Mouse (Mus musculus) central nervous system, embryonic 11.5 days (tissue): Measurements from ENCODE around the gene Arfgap3. TPM values are rescaled to one million over a fixed set of nuclear protein-coding genes. Genes with fewer than 3 reads are reported as not detected.

Source experiments
- polyA plus RNA-seq: library from polyadenylated mRNA; depleted of rRNA; stranded (reverse); fragments of >200 nt; gene quantifications from 2 replicates; pipeline ENCODE4 v1.2.3, GENCODE M21; 2012; rRNA removed

The Arfgap3 gene
- polyA plus RNA-seq = 21.1 and 24.9 TPM in 2 replicates

GRCm38 (mm10) chr15:83349954-83350711, at the start of gene Arfgap3:
Gene Arfgap3, minus strand, starts transcription at chr15:83350247.

DNA sequence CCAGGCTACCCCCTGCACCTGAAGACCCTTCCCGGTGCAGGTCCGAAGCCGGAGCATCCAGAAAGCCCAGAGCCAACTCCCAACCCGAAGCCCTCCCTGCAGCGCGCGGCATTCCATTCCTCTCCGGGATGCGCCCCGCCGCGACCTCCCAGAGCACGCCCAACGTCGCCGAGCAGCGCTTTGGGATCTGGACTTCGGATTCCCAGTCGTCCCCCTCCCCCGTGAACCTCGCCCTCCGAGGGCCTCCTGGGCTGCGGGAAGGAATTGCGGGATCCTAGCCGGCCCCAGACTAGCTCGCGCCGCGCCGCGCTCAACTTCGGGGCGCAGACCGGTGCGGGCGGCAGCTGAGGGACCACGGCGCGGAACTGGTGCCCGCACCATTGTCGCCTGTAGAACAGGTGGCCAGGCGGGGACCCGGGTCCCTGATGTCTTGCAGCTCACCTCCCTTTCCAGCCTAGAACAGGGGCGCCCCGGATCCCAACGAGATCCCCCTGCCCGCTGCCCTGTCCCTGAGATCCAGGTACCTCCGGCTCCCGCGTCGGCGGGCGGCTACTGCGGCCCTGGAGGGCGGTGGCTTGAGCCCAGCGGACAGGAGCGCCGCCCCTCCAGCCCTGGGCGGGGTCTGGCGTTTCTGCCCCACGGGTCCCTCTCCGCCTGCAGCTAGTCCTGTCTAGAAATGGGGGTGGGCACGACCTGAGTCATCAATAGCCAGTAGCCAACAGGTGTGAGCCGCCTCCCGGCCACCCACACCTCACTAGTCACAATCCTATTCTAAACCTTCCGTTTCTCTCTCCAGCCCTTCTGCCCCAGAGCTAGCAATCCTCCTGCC, 98.7 kb downstream of the Arfgap3 start, which contains the start of gene A4galt:
Gene A4galt (minus strand): TSS at position 599 of the 829 bp plus-strand sequence.

Other genes with a start within 250 kb of the Arfgap3 start
- 71.7 and 86.4 TPM in 2 replicates for gene Rrp7a, start 227.4 kb downstream of the Arfgap3 start, polyA plus RNA-seq
- gene Poldip3, start 200.9 kb downstream of the Arfgap3 start, polyA plus RNA-seq = 93.2 and 107 TPM in 2 replicates
- 79.8 and 125 TPM in 2 replicates for gene Cyb5r3, start 177.7 kb downstream of the Arfgap3 start, polyA plus RNA-seq
- 0.73 and 1.2 TPM in 2 replicates for gene A4galt, start 98.5 kb downstream of the Arfgap3 start, polyA plus RNA-seq
- 43.7 and 61.4 TPM in 2 replicates for gene Pacsin2, start 114.4 kb upstream of the Arfgap3 start, polyA plus RNA-seq
- 25.3 and 28.5 TPM in 2 replicates for gene Ttll1, start 160.6 kb upstream of the Arfgap3 start, polyA plus RNA-seq
- 2.4 and 2.8 TPM in 2 replicates for gene Bik, start 176.6 kb upstream of the Arfgap3 start, polyA plus RNA-seq
- 18.0 and 19.1 TPM in 2 replicates for gene Tspo, start 213.3 kb upstream of the Arfgap3 start, polyA plus RNA-seq
- gene Mcat, start 213.5 kb upstream of the Arfgap3 start, polyA plus RNA-seq = 26.1 and 35.3 TPM in 2 replicates
- gene Ttll12, start 244.9 kb upstream of the Arfgap3 start, polyA plus RNA-seq = 34.2 and 39.0 TPM in 2 replicates